ENCODE assay signal across 8 mouse cellular contexts in genomic region chr7:3644672-3645487, GRCm38 (mm10). TPM values are rescaled to one million over a fixed set of nuclear protein-coding genes. Genes with fewer than 3 reads are reported as not detected.
A peak's percentile ranks its signal among the peaks of the same experiment; 100 is the strongest.
DNase-seq lines count a peak whose midpoint lies in the region; ATAC-seq and TF ChIP-seq lines count a peak whose summit lies in the region.

Cnot3 (plus strand) TSS chr7:3645268.

- peak within 1 kb of the TSS; percentile 99 for H3K9ac ChIP-seq in ES-Bruce4 (ENCODE audit: low read depth, poor library complexity, severe bottlenecking)
- peak within 1 kb of the TSS; percentile 99 for H3K9ac ChIP-seq in forebrain, embryonic 13.5 days
- H3K9ac ChIP-seq in liver, postnatal 0 days (replicated peaks): peak within 1 kb of the TSS; percentile 100
- H3K9ac ChIP-seq in neural tube, embryonic 14.5 days (replicated peaks; ENCODE audit: low read depth, low read length): peak within 1 kb of the TSS; percentile 95

- intact Hi-C loops in heart, postnatal 10 days (cut with DNase I): loop anchor here (5.0 to 10.0 kb wide), 2 partner anchors 47 to 500 kb away; partner anchors contain the start of genes Mboat7 and Tsen34

- peak within 1 kb of the TSS; percentile 93 for H3K4me2 ChIP-seq in forebrain, embryonic 13.5 days
- H3K4me2 ChIP-seq in liver, postnatal 0 days (ENCODE audit: low read depth, low read length): peak within 1 kb of the TSS; percentile 93
- H3K4me2 ChIP-seq in neural tube, embryonic 14.5 days (ENCODE audit: low read depth, low read length): peak within 1 kb of the TSS; percentile 83

- no peak for TF ChIP-seq POLR2A in ES-Bruce4 (IDR thresholded peaks at IDR 0.05; ENCODE audit: insufficient read depth, low read length)

- H3K27me3 ChIP-seq in ES-Bruce4 (ENCODE audit: control insufficient read depth, insufficient read depth, low read length, poor library complexity, severe bottlenecking): no peaks in the 10 kb centered on the region
- no peaks in the 10 kb centered on the region for H3K27me3 ChIP-seq in forebrain, embryonic 13.5 days
- H3K27me3 ChIP-seq in liver, postnatal 0 days (ENCODE audit: insufficient read depth, low read length): no peaks in the 10 kb centered on the region
- no peaks in the 10 kb centered on the region for H3K27me3 ChIP-seq in neural tube, embryonic 14.5 days (ENCODE audit: control insufficient read depth, insufficient read depth, low read length)

- TF ChIP-seq EP300 in ES-Bruce4 (IDR thresholded peaks at IDR 0.05; ENCODE audit: insufficient read depth, low read depth, low read length): no peak
- TF ChIP-seq EP300 in liver, postnatal 0 days (IDR thresholded peaks at IDR 0.05; ENCODE audit: low read depth): no peak; the same call in 1 of the 2 replicates

- no peak for TF ChIP-seq CTCF in ES-Bruce4 (IDR thresholded peaks at IDR 0.05; ENCODE audit: low read depth, low read length)
- TF ChIP-seq CTCF in liver, postnatal 0 days (IDR thresholded peaks at IDR 0.05; ENCODE audit: low read depth): no peak

- no peaks in the 10 kb centered on the region for H3K4me1 ChIP-seq in ES-Bruce4 (ENCODE audit: control insufficient read depth, insufficient read depth, low read length)
- peaks cover 43% of the 10 kb centered on the region for H3K4me1 ChIP-seq in forebrain, embryonic 13.5 days
- peaks cover 23% of the 10 kb centered on the region for H3K4me1 ChIP-seq in liver, postnatal 0 days (ENCODE audit: insufficient read depth)
- H3K4me1 ChIP-seq in neural tube, embryonic 14.5 days (ENCODE audit: control insufficient read depth, insufficient read depth, low read length): peaks cover 27% of the 10 kb centered on the region

- H3K4me3 ChIP-seq in ES-Bruce4 (ENCODE audit: low read depth, low read length): peak within 1 kb of the TSS; percentile 90
- H3K4me3 ChIP-seq in forebrain, embryonic 13.5 days: peak within 1 kb of the TSS; percentile 95
- H3K4me3 ChIP-seq in liver, postnatal 0 days (ENCODE audit: low read depth, low read length): peak within 1 kb of the TSS; percentile 100
- peak within 1 kb of the TSS; percentile 85 for H3K4me3 ChIP-seq in neural tube, embryonic 14.5 days (ENCODE audit: low read depth, low read length)

- peak; percentile 99 for DNase-seq in heart, postnatal 10 days
- DNase-seq in large intestine, adult 2 months (ENCODE audit: low read depth, low spot score): peak; percentile 98
- peak; percentile 97 for DNase-seq in liver, postnatal 0 days
- peak; percentile 96 for DNase-seq in testis, postnatal 10 days (ENCODE audit: low spot score)

- peak; percentile 96 for ATAC-seq in cerebellum, adult (ENCODE audit: insufficient number of reproducible peaks, low FRiP score, low TSS enrichment)
- ATAC-seq in forebrain, embryonic 13.5 days: peak; percentile 98
- peak; percentile 97 for ATAC-seq in liver, postnatal 0 days
- ATAC-seq in neural tube, embryonic 14.5 days (ENCODE audit: low read depth): peak; percentile 98

- under 1% methylated on average over 58 of the region's 58 CpGs for WGBS in forebrain, embryonic 13.5 days
- WGBS in large intestine, adult 2 months: under 1% methylated on average over 56 of the region's 58 CpGs
- WGBS in liver, postnatal 0 days (ENCODE audit: insufficient replicate concordance): under 1% methylated on average over 54 of the region's 58 CpGs
- under 1% methylated on average over 55 of the region's 58 CpGs for WGBS in neural tube, embryonic 14.5 days

- no peaks in the 10 kb centered on the region for H3K9me3 ChIP-seq in ES-Bruce4 (replicated peaks; ENCODE audit: control insufficient read depth, insufficient read depth, low read length, poor library complexity, severe bottlenecking)
- H3K9me3 ChIP-seq in forebrain, embryonic 13.5 days (replicated peaks): no peaks in the 10 kb centered on the region
- no peaks in the 10 kb centered on the region for H3K9me3 ChIP-seq in liver, postnatal 0 days (ENCODE audit: low read length)
- no peaks in the 10 kb centered on the region for H3K9me3 ChIP-seq in neural tube, embryonic 14.5 days (ENCODE audit: control insufficient read depth, low read length)

- peaks cover 28% of the 10 kb centered on the region for H3K36me3 ChIP-seq in ES-Bruce4 (ENCODE audit: control insufficient read depth, insufficient read depth, low read length, poor library complexity, severe bottlenecking)
- H3K36me3 ChIP-seq in forebrain, embryonic 13.5 days (ENCODE audit: poor library complexity, severe bottlenecking): peaks cover 32% of the 10 kb centered on the region
- peaks cover 20% of the 10 kb centered on the region for H3K36me3 ChIP-seq in liver, postnatal 0 days (replicated peaks; ENCODE audit: insufficient read depth, low read length)
- H3K36me3 ChIP-seq in neural tube, embryonic 14.5 days (ENCODE audit: control insufficient read depth, insufficient read depth, low read length): peaks cover 3% of the 10 kb centered on the region; the same call in 1 of the 2 replicates

- H3K27ac ChIP-seq in ES-Bruce4 (ENCODE audit: insufficient read depth, low read length): peak within 1 kb of the TSS; percentile 48
- peak within 1 kb of the TSS; percentile 97 for H3K27ac ChIP-seq in forebrain, embryonic 13.5 days
- peak within 1 kb of the TSS; percentile 98 for H3K27ac ChIP-seq in liver, postnatal 0 days (ENCODE audit: low read depth)
- peak within 1 kb of the TSS; percentile 95 for H3K27ac ChIP-seq in neural tube, embryonic 14.5 days (ENCODE audit: low read depth, low read length)

RNA-seq across cellular contexts. Expression of gene Cnot3, which starts in this region (rescaled TPM):
- polyA plus RNA-seq in ES-Bruce4 (2011; ENCODE audit: insufficient read depth, insufficient read length, low read depth, missing spikeins): 141 and 161 TPM in 2 replicates
- 55.3 and 56.3 TPM in 2 replicates for polyA plus RNA-seq in forebrain, embryonic 13.5 days (2015; fragmentation: Nextera tagmentation; extraction: Ambion mirVana)
- total RNA-seq in heart, postnatal 10 days (2021): 10 to 100 TPM; 36.4 to 40.0 TPM
- 63.0 and 68.0 TPM in 2 replicates for polyA plus RNA-seq in large intestine, adult 2 months (2012; rRNA removed)
- polyA plus RNA-seq in liver, postnatal 0 days (2015; fragmentation: Nextera tagmentation; extraction: Ambion mirVana): 12.9 and 13.7 TPM in 2 replicates
- polyA plus RNA-seq in neural tube, embryonic 14.5 days (2014; fragmentation: Nextera tagmentation; extraction: Ambion mirVana): 40.5 and 47.7 TPM in 2 replicates

Comparison
In these comparisons a context has a peak if more than half of its experiments do, and no peak if none do; other contexts are left out.
1. Peak in every context shown above with its lines: DNase-seq, ATAC-seq, H3K4me3 ChIP-seq and H3K27ac ChIP-seq.
2. H3K27ac ChIP-seq: peak in every context shown above with its lines; median percentile 98 in liver, postnatal 0 days; 97 in forebrain, embryonic 13.5 days; 95 in neural tube, embryonic 14.5 days; 48 in ES-Bruce4.